Mouse (Mus musculus) bone marrow macrophage, adult 2 months (primary cell): ENCODE data around the gene Mlxip.

Experiments
- CTCF ChIP-seq: IDR thresholded peaks from 2 replicates; pipeline ENCODE4 v1.5.1; 2012; ENCODE audit warnings: low read depth, mild to moderate bottlenecking, low read length, moderate library complexity
- POLR2A ChIP-seq: IDR thresholded peaks from 2 replicates; pipeline ENCODE4 v1.6.1; 2012; ENCODE audit warnings: mild to moderate bottlenecking, low read depth, low read length, borderline replicate concordance

DNA sequence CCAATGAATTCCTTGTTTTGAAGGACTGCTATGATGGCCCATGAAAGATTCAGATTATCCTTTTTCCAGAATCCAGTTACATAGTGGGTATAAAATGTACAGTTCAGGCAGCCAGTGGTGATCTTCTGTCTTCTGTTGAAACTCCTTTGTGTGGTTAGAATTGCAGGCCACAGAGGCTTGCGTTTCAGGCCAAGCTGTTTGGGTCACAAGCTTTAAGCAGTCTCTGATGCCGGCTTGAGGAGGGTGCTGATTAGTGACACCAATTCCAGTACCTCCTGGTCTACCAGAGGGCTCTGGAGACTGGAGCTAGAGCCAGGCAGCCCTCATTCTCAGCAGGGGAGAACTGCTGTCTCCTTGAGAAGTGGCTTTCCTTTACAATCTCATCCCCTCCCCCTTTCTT is 12.4 kb downstream of the Mlxip start:
- TF ChIP-seq POLR2A (no peak), CTCF (no peak)
